Mouse (Mus musculus): ENCODE measurements around the gene Pla2g1b. TPM values are rescaled to one million over a fixed set of nuclear protein-coding genes. Genes with fewer than 3 reads are reported as not detected.

Pla2g1b gene
- not detected for total RNA-seq (2023)

DNA sequence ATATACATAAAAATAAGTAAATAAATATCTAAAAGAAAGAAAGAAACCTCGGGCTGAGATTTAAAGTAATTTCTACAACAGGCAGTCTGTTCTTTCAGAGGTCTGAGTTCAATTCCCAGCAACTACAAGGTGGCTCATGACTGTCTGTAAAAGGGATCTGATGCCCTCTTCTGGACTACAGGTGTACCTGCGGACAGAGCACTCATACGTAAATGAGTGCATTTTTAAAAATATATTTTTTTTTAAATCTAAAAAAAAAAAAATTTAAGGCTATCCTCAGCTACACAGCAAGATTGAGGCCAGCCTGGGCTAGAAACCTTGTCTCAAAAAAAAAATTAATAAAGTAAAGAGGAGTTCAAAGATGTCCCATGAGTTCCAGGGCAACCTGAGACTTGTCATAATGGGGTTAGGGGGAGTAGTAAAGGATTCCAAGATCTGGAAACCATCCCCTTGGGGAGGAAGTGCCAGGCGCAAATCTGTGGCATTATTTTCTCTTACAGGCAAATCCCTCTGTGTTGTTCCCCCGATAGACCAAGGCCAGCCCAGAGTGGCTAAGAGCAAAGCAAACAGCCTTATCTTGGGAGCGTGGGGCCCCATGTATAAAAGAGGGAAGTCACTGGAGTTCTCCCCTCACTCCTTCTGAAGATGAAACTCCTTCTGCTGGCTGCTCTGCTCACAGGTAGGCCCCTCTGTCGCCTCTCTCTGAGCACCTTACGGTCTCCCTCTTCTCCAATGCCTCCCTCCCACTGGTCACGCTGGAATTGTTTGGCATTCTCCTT is at the start of gene Pla2g1b:
Gene Pla2g1b (plus strand): TSS at position 621 of the 779 bp plus-strand sequence.

DNA sequence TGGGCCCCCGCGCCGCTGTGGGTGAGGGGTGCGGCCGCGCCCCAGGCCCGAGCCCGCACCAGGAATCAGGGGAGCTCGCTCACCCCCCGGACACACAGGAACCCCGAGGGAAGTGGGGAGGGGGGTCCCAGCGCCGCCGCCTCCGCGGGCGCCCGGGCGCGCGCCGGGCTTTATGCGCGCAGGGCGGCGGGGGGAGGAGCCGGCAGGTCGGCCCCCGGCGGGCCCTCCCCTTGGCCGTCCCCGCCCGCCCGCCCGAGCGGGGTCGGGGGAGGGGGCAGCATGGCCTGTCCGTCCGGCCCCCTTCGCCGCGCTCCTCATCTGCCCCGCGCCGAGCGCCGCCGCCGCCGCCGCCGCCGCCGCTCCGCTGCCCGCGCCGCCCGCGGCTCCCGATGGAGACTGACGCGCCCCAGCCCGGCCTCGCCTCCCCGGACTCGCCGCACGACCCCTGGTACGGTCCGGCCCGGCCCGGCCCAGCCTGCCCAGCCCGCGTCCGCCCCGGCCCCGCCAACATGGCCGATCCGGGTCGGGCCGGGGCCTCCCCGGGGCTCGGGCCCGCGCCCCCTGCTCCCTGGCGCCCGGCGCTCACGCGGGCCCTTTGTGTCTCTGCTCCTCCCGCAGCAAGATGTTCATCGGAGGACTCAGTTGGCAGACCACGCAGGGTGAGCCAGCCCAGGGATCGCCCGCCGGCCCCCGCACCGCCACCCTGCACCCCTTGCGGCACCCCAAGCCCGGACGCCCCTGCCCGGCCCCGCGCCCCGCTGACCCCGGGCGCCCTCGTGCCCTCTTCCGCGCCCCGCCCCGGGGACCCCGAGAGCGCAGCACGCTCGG is 36.5 kb upstream of the Pla2g1b start, which contains the start of gene Msi1:
Gene Msi1 (plus strand): TSS at position 241 of the 828 bp plus-strand sequence.

DNA sequence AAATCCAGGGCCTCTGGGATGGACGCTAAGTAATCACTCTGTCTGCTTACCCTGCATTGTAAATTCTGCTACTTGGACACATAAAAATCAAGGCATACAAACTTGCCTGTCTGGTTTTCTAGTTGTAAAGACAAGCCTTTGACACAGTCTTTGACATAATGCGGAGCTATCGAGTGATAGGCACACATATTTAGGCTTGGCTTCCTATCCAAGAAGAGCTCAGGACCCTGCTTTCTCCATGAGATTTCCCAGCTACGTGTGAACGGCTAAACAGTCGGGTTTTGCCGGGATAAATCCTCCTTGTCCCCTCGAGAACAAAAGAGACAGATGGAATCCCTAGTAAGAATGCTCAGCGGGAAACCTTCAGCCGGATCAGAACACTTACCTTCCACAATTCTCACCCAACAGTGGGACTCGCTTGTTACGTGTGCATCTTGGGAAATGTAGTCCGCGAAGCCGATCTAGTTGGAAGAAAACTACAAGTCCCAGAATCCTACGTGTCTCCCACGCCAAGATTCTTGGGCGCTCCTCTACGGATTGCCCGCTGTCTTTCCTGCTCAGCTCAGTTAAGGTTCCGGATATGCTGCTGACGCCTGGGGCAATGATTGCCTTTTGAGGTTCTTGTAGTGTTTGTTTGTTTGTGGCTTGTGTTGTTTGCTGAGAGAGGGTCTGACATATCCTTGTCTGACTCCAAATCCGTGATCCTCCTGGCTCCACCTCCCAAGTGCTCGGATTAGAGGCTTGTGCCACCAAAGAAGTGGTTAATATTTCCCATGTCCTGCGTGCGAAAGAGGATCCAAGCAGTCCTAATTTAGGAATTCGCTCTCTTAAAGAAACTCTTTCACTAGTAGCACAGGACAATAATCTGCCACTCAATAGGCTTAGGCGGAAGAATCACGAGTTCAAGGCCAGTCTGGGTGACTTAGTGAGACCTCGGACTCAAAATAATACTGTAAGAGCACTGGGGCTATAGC is 18.2 kb downstream of the Pla2g1b start, which contains the start of gene Sirt4:
Gene Sirt4 (minus strand): TSS at position 779 of the 974 bp plus-strand sequence.

DNA sequence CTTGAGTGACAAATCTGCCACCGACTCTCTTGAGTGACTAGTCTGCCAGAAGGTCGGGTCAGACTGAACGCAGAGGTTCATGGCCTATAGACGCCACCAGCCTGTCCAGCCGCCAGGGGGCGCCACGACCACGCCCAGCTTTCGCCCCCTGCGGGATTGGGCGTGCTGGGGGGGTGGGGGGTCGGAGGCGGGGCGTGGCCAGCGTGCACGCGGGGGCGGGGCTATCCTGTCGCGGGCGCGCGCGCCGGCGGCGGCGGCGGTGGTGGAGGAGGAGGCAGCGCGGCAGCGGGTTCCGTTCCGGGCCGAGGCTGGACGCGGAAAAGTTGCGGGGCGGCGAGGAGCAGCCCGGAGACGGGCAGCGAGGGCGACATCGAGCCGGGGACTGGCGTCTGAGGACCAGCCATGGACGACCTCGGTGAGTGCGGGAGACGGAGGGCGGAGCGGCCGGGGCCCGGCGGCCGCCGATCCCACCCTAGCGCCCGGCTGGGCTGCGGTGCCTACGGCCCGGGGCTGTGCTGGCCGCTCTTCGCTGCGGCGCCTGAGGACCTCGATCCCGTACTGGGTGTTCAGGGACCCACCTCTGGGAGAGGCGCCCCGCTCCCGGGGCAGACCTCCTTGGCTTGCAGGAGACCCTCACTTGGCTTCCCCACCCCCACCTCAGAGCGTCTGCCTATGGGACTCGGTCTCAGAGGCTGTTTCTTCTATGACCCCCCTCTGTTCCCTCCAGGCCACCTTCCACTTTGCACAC is 40.6 kb downstream of the Pla2g1b start, which contains the start of gene Pxn:
Gene Pxn (plus strand): TSS at position 223 of the 748 bp plus-strand sequence.

Other genes starting within 250 kb of the Pla2g1b start
- 10 to 100 TPM; 26.9 to 31.7 TPM for gene Pop5, start 230.4 kb upstream of the Pla2g1b start, total RNA-seq (2023)
- 100 to 1,000 TPM; 150 to 169 TPM for gene Rnf10, start 193.4 kb upstream of the Pla2g1b start, total RNA-seq (2023)
- gene Coq5, start 186.6 kb upstream of the Pla2g1b start, total RNA-seq (2023): 10 to 100 TPM; 17.6 to 19.3 TPM
- gene Dynll1, start 165.3 kb upstream of the Pla2g1b start, total RNA-seq (2023): 100 to 1,000 TPM; 216 to 251 TPM
- 10 to 100 TPM; 68.7 to 79.8 TPM for gene Srsf9, start 139.1 kb upstream of the Pla2g1b start, total RNA-seq (2023)
- 10 to 100 TPM; 19.0 to 20.6 TPM for gene Gatc, start 125.1 kb upstream of the Pla2g1b start, total RNA-seq (2023)
- gene Triap1, start 125.0 kb upstream of the Pla2g1b start, total RNA-seq (2023): 10 to 100 TPM; 25.1 to 28.6 TPM
- gene Cox6a1, start 117.3 kb upstream of the Pla2g1b start, total RNA-seq (2023): 100 to 1,000 TPM; 246 to 260 TPM
- gene Msi1, start 36.7 kb upstream of the Pla2g1b start, total RNA-seq (2023): not detected
- gene Sirt4, start 18.5 kb downstream of the Pla2g1b start, total RNA-seq (2023): 10 to 100 TPM in 1 of 2 experiments, 1 to 10 TPM in 1; 8.0 to 11.5 TPM
- 100 to 1,000 TPM; 227 to 234 TPM for gene Pxn, start 40.4 kb downstream of the Pla2g1b start, total RNA-seq (2023)
- 1,000 to 10,000 TPM; 1,287 TPM for gene Rplp0, start 93.2 kb downstream of the Pla2g1b start, total RNA-seq (2023)
- 10 to 100 TPM; 51.3 to 51.6 TPM for gene Gcn1l1, start 99.0 kb downstream of the Pla2g1b start, total RNA-seq (2023)
- gene Rab35, start 165.6 kb downstream of the Pla2g1b start, total RNA-seq (2023): 10 to 100 TPM; 64.6 to 69.9 TPM

Measured in monocyte, adult 59 days (primary cell).